Mouse (Mus musculus) adipocyte (in vitro differentiated cells): ENCODE measurements around the gene Nphs1.
"Not testable (repeated sequence)": the region's sequence is repeated elsewhere in the genome, so short reads cannot be mapped to it uniquely, and the experiment has no call there.

ENCODE experiments used
- DNase-seq: peaks from one replicate; pipeline ENCODE4 v3.0.0-alpha.2; 2016; ENCODE audit warnings: low spot score

Gene Nphs1

GRCm38 (mm10) chr7:30440697-30441096, 17.4 kb upstream of the Nphs1 start:
- peak; percentile 25 for DNase-seq

DNA sequence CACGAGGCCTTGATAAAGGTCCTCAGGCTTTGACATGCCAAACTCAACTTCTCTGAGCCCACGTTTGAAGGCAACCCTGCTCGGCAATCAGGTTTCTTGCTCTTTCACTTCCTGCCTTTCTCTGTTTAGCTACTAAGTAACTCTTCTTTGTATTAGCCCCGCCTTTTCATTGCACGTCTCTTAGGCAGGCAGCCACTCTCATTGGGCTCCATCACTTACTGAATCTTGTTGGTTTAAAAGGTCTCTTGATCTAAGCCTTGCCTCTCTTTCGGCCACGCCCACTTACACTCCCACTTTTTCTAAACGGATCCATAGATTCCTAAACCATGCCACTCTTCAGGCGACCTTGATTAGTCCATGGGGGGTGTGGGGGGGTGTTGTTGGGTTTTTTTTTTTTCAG, 14.4 kb upstream of the Nphs1 start:
- no peak for DNase-seq

GRCm38 (mm10) chr7:30444154-30444970, 13.8 kb upstream of the Nphs1 start:
- no peak for DNase-seq

- DNase-seq: no peak
Observed at GRCm38 (mm10) chr7:30444971-30445751, 13.0 kb upstream of the Nphs1 start, which contains the start of gene Aplp1. Aplp1 (minus strand) TSS chr7:30445535.

GRCm38 (mm10) chr7:30450241-30450640, 7.9 kb upstream of the Nphs1 start:
- no peak for DNase-seq

- no peak for DNase-seq
Observed at GRCm38 (mm10) chr7:30453327-30453726, 4.8 kb upstream of the Nphs1 start.

GRCm38 (mm10) chr7:30453766-30454165, 4.3 kb upstream of the Nphs1 start:
- DNase-seq: no peak

- no peak for DNase-seq
Observed at GRCm38 (mm10) chr7:30454259-30454658, 3.9 kb upstream of the Nphs1 start.

- DNase-seq: no peak
Observed at GRCm38 (mm10) chr7:30456487-30456886, 1.6 kb upstream of the Nphs1 start.

DNA sequence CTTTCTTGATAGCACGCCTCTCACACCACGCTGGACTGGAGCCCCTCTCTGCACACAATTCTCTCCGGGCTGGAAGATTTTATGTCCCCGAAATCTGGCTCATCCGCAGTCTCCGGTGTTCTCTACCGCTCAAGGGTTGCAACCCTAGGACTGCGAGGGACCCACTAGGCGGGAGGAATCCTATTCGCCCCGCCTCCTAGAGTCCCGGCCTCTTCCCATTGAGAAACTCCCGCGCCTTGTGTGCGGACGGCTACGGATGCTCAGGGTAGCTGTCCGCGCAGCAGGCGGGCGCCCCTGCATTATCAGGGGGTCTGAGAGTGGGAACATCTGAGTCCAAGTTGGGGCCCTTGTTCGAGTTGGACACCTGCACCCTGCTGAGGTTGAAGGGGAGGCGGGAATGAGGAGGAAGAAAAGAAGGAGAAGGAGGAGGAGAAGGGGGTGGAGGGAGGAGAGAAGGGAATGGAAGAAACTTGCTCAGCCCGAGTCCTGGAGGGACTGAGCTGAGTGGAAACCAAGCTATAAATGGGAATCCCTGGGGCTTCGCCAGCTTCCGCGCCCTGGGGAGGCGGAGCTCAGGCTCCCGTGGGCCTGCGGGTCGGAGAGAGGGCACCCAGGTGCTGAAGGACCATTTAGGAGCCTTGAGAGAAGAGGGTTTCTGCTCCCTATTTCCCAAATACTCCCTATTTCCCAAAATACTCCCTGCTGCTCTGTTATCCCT, 1.0 kb upstream of the Nphs1 start:
- no peak for DNase-seq

DNA sequence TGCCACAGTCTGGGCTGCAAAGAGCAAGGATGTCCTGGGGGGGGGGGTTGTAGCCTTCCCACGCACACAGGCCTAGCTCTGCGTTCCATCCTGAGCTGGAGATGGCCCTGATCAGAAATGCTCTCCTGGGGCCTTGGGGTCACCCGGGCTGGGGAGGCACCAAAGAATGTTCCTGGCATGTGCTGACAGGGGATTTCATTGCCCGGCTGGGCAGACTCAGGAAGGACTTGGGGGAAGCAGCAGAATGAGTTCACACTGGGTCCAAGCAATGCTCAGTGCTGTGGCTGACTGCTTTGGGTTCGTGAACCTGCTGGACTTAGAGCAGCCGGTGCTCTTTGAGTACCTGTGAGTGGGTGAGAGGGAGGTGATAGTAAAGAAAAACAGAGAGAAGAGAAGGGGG, 1.4 kb downstream of the Nphs1 start:
- no peak for DNase-seq

DNA sequence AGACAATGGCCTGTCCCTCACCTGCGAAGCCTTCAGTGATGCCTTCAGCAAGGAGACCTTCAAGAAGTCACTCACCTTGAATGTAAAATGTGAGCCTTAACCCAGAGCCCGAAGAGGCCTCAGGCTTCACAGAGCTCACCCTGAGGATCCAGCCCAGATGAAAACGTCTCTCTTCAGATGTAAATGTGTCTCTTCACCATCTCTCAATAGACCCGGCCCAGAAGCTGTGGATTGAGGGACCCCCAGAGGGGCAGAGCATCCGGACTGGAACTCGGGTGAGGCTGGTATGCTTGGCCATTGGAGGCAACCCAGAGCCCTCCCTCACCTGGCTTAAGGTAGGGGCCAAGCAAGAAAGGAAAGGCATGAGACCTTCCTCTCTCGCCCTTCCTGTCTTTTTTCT, 5.5 kb downstream of the Nphs1 start:
- DNase-seq: no peak

DNA sequence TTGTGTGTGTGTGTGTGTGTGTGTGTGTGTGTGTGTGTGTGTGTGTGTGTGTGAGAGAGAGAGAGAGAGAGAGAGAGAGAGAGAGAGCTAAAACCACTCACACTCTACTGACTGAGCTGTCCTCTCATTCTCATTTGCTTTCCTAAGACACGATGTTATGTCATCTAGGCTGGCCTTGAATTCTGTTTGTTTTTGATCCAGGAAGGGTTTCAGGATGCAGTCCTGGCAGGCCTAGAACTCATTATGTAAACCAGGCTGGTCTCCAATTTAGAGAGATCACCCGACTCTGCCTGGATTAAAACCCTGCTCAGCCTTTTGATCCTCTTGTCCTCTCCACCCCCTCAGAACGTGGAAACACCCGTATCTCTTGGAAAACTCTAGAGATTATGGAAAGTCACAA, 5.9 kb downstream of the Nphs1 start:
- DNase-seq: peak; percentile 3

DNA sequence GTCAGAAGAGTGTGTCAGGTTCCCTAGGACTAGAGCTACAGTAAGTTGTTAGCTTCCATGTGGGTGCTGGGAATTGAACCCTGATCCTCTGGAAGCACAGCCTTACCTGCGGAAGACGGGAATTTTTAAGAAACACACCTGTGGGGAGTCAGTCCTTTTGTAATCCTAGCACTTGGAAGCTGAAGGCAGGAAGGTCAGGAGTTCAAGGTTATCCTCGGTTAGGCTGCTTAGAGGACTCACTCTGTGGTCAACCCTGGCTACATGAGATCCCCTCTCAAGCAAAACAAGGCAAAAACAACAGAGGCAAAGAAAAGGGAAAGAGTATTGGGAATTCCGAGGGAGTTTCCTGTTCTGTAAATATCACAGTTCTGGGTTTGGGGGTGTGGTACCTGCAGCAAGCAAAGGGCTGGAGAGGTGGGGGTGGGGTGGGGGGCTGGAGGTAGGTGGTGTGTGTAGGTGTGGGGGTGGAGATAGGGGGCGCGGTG, 6.7 kb downstream of the Nphs1 start:
- no peak for DNase-seq

DNA sequence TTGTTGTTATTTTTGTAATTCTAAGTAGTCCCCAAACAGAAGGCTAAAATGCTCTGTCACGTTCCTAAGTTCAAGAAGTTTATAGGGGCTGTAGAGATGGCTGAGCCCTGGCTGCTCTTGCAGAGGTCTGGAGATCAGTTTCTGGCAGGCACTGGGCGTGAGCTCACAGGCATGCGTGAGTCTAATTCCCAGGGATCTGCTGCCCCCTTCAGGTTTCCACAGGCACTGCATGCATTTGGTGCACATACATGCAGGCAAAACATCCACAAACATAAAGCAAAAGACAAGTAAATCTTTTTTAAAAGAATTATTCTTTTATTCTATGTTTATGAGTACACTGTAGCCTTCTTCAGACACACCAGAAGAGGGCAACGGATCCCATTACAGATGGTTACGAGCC, 14.3 kb downstream of the Nphs1 start:
- no peak for DNase-seq

DNA sequence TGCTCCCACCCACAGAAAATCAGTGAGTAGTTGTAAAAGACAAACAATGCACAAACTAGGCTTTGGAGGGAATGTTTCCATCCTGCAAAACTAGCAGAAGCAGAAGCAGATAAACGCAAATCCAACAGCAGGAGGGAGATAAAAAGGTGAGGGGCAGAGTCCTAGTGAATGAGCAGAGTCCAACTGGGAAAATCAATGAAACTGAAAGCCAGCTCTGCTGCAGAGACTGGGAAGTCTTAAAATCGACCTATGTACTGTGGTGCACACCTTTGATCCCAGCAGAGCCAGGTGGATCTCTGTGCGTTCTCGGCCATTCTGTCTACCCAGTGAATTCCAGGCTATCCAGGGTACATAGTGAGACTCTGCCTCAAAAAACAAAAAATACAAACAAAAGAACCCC, 16.9 kb downstream of the Nphs1 start:
- DNase-seq: no peak

GRCm38 (mm10) chr7:30476136-30476535, 18.0 kb downstream of the Nphs1 start:
- not testable (repeated sequence) for DNase-seq

DNA sequence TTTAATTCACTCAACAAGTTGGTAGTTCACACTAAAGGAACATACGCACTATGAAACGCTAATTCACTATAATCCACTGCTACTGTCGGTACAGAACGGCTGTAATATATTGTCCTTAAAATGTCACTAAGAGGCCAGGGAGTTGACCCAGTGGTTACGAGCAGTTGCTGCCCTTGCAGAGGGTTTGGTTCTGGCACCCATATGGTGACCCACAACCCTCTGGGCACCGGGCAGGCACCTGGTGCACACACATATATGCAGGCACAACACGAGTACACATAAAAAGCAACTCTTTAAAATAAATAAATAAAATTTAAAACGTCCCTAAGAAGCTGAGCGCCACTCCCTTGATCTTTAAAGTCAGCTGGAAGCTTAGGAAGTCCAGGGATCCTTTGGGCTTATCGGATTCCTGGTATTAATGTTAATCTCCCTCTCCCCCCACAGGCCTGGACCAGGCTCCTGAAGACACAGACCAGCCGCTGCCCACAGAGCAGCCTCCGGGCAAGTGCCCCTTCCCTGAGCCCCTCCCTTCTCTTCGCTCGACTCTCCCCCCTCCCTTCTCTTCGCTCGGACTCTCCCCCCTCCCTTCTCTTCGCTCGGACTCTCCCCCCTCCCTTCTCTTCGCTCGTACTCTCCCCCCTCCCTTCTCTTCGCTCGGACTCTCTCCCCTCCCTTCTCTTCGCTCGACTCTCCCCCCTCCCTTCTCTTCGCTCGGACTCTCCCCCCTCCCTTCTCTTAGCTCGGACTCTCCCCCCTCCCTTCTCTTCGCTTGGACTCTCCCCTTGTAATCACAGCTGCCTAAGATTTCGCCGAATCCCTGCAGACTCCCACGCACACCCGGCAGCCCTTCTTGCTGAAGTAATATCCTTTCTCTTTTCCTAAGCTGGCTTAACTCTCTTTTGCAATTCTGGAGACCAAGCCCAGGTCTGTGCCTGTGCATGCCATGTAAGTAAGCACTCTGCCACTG, 19.6 kb downstream of the Nphs1 start:
- DNase-seq: no peak

DNA sequence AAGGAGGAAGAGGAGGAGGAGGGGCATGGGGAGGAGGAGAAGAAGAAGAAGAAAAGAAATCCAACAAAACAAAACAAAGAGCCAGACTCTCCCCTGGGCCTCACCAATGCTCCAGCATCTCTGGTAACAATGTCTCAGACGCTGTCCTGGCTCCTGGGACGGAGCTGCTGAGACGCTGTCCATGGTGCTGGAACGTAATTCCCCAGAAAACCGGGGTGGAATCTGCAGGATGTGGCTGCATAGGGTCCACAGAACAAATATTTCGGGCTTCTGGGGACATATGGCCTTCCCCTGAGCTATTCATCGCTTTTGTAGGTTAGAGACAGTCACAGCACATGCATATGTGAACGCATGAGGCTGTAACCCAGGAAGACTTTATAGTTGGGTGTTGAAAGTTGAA, 26.1 kb downstream of the Nphs1 start:
- peak; percentile 43 for DNase-seq

- DNase-seq: peak; percentile 43
Observed at GRCm38 (mm10) chr7:30490251-30490956, 32.3 kb downstream of the Nphs1 start.

- DNase-seq: no peak
Observed at GRCm38 (mm10) chr7:30490957-30491307, 32.8 kb downstream of the Nphs1 start.
